Mouse (Mus musculus): ENCODE data around the gene Slc9a3r1. TPM values are rescaled to one million over a fixed set of nuclear protein-coding genes. Genes with fewer than 3 reads are reported as not detected.

Slc9a3r1 gene
- 56.9 and 71.2 TPM in 2 replicates for polyA plus RNA-seq (2015; fragmentation: Nextera tagmentation; extraction: Ambion mirVana)

DNA sequence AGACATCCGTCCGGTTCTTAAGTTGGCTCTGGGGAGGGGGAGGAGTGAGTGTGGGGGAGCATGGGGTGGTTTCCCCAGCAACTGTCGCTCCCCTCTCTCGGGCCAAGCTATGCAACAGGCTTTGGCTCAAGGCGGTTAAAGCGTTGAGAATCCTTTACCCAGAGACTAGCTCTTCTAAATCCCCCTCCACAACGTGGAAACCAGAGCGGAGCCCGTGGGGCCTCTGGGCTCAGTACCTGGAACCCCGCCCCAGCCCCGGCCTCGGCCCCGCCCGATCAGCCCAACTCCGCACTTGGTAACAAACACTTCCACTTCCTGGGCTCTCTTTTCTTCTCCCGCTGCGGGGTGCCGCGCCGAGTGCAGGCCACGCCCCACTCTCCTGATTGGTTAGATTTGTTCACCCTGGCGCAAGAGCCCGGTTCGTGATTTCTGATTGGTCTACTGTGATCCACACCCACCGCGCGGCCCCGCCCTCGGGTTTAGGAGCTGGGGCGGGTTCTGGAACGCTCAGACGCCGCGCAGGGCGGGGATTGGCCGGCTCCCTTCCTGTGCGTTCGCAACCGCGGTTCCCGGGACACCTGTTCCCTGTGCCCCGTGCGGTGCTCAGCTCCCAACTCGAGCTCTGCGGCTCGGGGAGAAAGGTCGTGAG lies at the start of gene Slc9a3r1:
TSS of gene Slc9a3r1 (plus strand) at position 510 of the 649 bp plus-strand sequence.
- Histone ChIP-seq H3K4me3 (ENCODE audit: low read depth, low read length) (peak within 1 kb of the TSS; percentile 69), H3K9ac (replicated peaks; ENCODE audit: low read depth) (peak within 1 kb of the TSS; percentile 74), H3K9me3 (ENCODE audit: low read length) (no peaks in the 10 kb centered on the region), H3K4me2 (replicated peaks; ENCODE audit: low read depth, low read length) (peak within 1 kb of the TSS; percentile 85), H3K36me3 (ENCODE audit: insufficient read depth, low read length) (no peaks in the 10 kb centered on the region), H3K27ac (ENCODE audit: low read length) (peak within 1 kb of the TSS; percentile 81), H3K27me3 (replicated peaks; ENCODE audit: insufficient read depth, low read length) (no peaks in the 10 kb centered on the region), H3K4me1 (ENCODE audit: insufficient read depth, low read depth, low read length) (peaks cover 12% of the 10 kb centered on the region; the same call in 1 of the 2 replicates)
- 2% methylated on average over 47 of the region's 47 CpGs for WGBS
- DNase-seq (ENCODE audit: low spot score) = peak; percentile 99
- peak; percentile 96 for ATAC-seq
- TF ChIP-seq EP300 (IDR thresholded peaks at IDR 0.05) (no peak), CTCF (IDR thresholded peaks at IDR 0.05) (no peak)

DNA sequence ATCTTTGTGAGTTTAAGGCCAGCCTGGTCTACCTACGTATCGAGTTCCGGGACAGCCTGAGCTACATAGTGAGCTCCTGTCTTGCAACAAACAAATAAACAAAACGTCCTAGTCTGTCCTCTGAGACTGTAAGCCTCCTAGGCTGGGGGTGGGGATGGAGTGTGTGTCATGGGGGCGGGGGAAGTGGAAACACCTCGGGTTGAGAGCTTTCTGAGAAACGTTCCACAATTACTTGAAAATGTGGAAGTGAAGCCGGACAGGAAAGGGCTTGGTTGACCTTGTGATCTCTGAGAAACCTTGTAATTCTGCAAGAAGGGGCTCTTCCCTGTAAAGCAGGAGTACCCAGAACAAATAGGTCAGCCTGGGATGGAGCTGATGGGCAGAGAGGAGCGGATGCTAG lies 43.7 kb upstream of the Slc9a3r1 start:
- no peaks in the 10 kb centered on the region for H3K4me1 ChIP-seq (ENCODE audit: insufficient read depth, low read depth, low read length)
- 0 out of 2 replicates have a peak, but pooled peaks have one; percentile 30 for TF ChIP-seq EP300 (IDR thresholded peaks at IDR 0.05)
- TF ChIP-seq CTCF (IDR thresholded peaks at IDR 0.05) = no peak
- ATAC-seq (peak; percentile 14; the same call in 1 of the 2 replicates), DNase-seq (ENCODE audit: low spot score) (peak; percentile 28)
- no peaks in the 10 kb centered on the region for H3K36me3 ChIP-seq (ENCODE audit: insufficient read depth, low read length)
- no peaks in the 10 kb centered on the region for H3K9me3 ChIP-seq (ENCODE audit: low read length)
- no peak overlapping the region for H3K27ac ChIP-seq (ENCODE audit: low read length)
- WGBS = 63% methylated on average over 9 of the region's 9 CpGs
- no peaks in the 10 kb centered on the region for H3K27me3 ChIP-seq (replicated peaks; ENCODE audit: insufficient read depth, low read length)
- no peak overlapping the region for H3K4me2 ChIP-seq (replicated peaks; ENCODE audit: low read depth, low read length)
- no peak overlapping the region for H3K9ac ChIP-seq (replicated peaks; ENCODE audit: low read depth)
- H3K4me3 ChIP-seq (ENCODE audit: low read depth, low read length) = no peak overlapping the region

DNA sequence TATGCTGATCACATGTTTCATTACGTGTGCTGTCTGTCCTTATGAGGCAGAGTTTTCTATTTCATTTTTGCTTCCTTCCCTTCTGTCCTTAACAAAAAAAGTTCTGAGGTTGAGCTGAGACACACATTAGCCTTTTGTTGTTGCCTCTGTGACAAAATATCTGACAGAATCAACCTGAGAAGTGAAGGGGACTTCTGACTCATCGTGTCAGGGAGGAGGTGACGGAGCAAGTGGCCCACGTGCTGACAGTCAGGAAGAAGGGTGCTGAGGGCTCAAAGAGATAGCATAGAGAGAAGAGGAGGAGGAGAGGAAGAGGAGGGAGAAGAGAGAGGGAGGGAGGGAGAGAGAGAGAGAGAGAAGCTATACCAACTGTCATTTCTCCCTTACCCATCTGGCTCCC lies 34.7 kb upstream of the Slc9a3r1 start:
- H3K4me1 ChIP-seq (ENCODE audit: insufficient read depth, low read depth, low read length) = no peaks in the 10 kb centered on the region
- ATAC-seq (no peak), DNase-seq (ENCODE audit: low spot score) (no peak)
- no peak overlapping the region for H3K27ac ChIP-seq (ENCODE audit: low read length)
- TF ChIP-seq CTCF (IDR thresholded peaks at IDR 0.05) = no peak
- TF ChIP-seq EP300 (IDR thresholded peaks at IDR 0.05) = no peak
- WGBS = 52% methylated on average over 4 of the region's 4 CpGs
- no peak overlapping the region for H3K4me3 ChIP-seq (ENCODE audit: low read depth, low read length)
- no peaks in the 10 kb centered on the region for H3K27me3 ChIP-seq (replicated peaks; ENCODE audit: insufficient read depth, low read length)
- no peak overlapping the region for H3K4me2 ChIP-seq (replicated peaks; ENCODE audit: low read depth, low read length)
- H3K9me3 ChIP-seq (ENCODE audit: low read length) = no peaks in the 10 kb centered on the region
- H3K9ac ChIP-seq (replicated peaks; ENCODE audit: low read depth) = no peak overlapping the region
- H3K36me3 ChIP-seq (ENCODE audit: insufficient read depth, low read length) = no peaks in the 10 kb centered on the region

DNA sequence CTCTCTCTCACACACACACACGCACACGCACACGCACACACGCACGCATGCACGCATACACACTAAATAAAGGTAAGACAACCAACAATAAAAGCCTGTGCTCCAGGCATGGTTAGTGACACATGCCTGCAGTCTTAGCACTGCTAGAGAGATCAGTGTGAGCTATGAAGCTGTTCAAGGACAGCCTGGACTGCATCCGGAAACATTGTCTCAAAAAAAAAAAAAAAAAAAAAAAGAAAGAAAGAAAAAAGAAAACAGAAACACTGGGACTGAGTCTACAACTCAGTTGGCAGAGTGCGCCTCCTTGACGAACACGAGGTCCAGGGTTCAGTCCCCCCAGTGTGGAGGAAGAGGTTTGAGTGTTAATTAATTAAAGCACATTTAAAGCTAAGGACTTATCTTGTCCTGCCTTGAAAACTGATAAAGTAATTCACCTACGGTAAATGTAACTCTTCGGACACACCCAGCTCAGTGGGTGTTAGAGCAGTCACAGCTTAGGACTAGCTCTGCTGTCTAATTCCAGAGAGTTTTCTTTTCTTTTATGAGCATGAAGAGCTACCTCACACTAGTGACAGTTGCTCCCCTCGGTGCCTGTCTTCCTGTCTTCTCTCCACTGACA lies 33.5 kb upstream of the Slc9a3r1 start:
- Histone ChIP-seq H3K36me3 (ENCODE audit: insufficient read depth, low read length) (no peaks in the 10 kb centered on the region), H3K27ac (ENCODE audit: low read length) (no peak overlapping the region), H3K9me3 (ENCODE audit: low read length) (no peaks in the 10 kb centered on the region), H3K9ac (replicated peaks; ENCODE audit: low read depth) (no peak overlapping the region), H3K27me3 (replicated peaks; ENCODE audit: insufficient read depth, low read length) (no peaks in the 10 kb centered on the region), H3K4me1 (ENCODE audit: insufficient read depth, low read depth, low read length) (no peaks in the 10 kb centered on the region), H3K4me3 (ENCODE audit: low read depth, low read length) (no peak overlapping the region), H3K4me2 (replicated peaks; ENCODE audit: low read depth, low read length) (no peak overlapping the region)
- DNase-seq (ENCODE audit: low spot score) = no peak
- no peak for ATAC-seq
- WGBS = 85% methylated on average over 13 of the region's 13 CpGs
- TF ChIP-seq EP300 (IDR thresholded peaks at IDR 0.05) = no peak

DNA sequence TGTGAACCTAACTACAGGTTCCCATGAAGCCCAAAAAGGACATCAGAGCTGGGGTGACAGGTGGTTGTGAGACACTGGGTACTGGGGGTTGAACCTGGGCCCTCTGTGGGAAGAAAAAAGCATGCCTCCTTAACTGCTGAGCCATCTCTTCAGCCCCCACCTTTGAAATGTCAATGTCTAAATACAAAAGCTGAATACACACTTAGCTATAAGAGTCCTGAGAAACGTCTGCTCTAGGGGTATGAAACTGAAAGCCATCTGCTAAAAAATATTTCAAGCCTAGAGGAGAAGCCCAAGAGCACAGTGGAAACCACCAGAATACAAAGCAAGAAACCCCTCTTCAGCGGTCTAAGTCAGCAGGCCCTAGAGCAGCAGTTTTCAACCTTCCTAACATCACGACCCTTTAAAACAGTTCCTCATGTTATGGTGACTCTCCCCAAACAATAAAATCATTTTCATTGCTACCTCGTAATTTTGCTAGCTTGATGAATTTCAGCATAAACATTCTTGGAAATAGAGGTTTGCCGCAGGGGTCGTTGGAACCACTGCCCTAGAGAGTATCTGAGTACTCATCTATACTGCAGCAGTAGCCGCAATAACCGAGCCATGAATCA lies 31.3 kb upstream of the Slc9a3r1 start:
- Histone ChIP-seq H3K27me3 (replicated peaks; ENCODE audit: insufficient read depth, low read length) (no peaks in the 10 kb centered on the region), H3K9me3 (ENCODE audit: low read length) (no peaks in the 10 kb centered on the region), H3K4me3 (ENCODE audit: low read depth, low read length) (no peak overlapping the region), H3K27ac (ENCODE audit: low read length) (no peak overlapping the region), H3K9ac (replicated peaks; ENCODE audit: low read depth) (no peak overlapping the region), H3K36me3 (ENCODE audit: insufficient read depth, low read length) (no peaks in the 10 kb centered on the region), H3K4me1 (ENCODE audit: insufficient read depth, low read depth, low read length) (no peaks in the 10 kb centered on the region), H3K4me2 (replicated peaks; ENCODE audit: low read depth, low read length) (no peak overlapping the region)
- TF ChIP-seq CTCF (IDR thresholded peaks at IDR 0.05) = no peak
- TF ChIP-seq EP300 (IDR thresholded peaks at IDR 0.05) = no peak
- no peak for DNase-seq (ENCODE audit: low spot score)
- 63% methylated on average over 8 of the region's 8 CpGs for WGBS
- no peak for ATAC-seq

DNA sequence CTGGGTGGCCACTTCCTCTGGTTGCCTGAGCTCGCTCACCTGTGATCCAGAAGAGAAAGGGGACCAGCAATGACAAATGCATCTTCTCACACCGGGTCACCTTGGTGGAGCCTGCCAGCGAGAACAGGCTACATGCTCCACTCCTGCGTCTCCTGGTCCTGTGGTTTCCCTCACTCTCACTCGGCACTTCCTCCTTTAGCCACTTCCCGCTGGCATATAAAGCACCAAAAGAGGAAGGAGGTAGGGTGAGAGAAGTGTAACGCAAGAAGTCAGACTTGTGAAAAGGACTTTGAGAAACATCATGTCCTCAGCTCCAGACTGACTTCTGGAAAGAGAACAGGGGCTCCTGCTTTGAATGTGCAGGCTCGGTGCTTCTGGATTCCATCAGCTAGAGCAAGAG lies 29.3 kb upstream of the Slc9a3r1 start, which contains the start of gene Cd300lf:
TSS of gene Cd300lf (minus strand) at position 193 of the 400 bp plus-strand sequence.
- Histone ChIP-seq H3K36me3 (ENCODE audit: insufficient read depth, low read length) (no peaks in the 10 kb centered on the region), H3K27me3 (replicated peaks; ENCODE audit: insufficient read depth, low read length) (no peaks in the 10 kb centered on the region), H3K27ac (ENCODE audit: low read length) (0 out of 2 replicates have a peak within 1 kb of the TSS, but pooled peaks have one; percentile 38), H3K9me3 (ENCODE audit: low read length) (no peaks in the 10 kb centered on the region), H3K9ac (replicated peaks; ENCODE audit: low read depth) (no peak within 1 kb of the TSS), H3K4me1 (ENCODE audit: insufficient read depth, low read depth, low read length) (no peaks in the 10 kb centered on the region), H3K4me3 (ENCODE audit: low read depth, low read length) (no peak within 1 kb of the TSS; the same call in 1 of the 2 replicates), H3K4me2 (replicated peaks; ENCODE audit: low read depth, low read length) (no peak within 1 kb of the TSS)
- 73% methylated on average over 8 of the region's 8 CpGs for WGBS
- DNase-seq (ENCODE audit: low spot score) (peak; percentile 52), ATAC-seq (peak; percentile 49; the same call in 1 of the 2 replicates)
- TF ChIP-seq CTCF (IDR thresholded peaks at IDR 0.05) = no peak
- TF ChIP-seq EP300 (IDR thresholded peaks at IDR 0.05) = no peak

Data from lung, postnatal 0 days (tissue).